Mouse (Mus musculus) erythroid progenitor cell, adult 5-6 weeks (primary cell): Measurements from ENCODE around the gene Stmnd1. TPM values are rescaled to one million over a fixed set of nuclear protein-coding genes. Genes with fewer than 3 reads are reported as not detected.
"Not testable (repeated sequence)": the region's sequence is repeated elsewhere in the genome, so short reads cannot be mapped to it uniquely, and the experiment has no call there.

Experiments used
- ATAC-seq: replicated peaks from 2 replicates; pipeline ENCODE4 v1.8.0; 2016; ENCODE audit warnings: moderate number of reproducible peaks, mild to moderate bottlenecking, moderate TSS enrichment, inconsistent platforms; ENCODE audit not compliant: poor library complexity, low FRiP score, severe bottlenecking
- total RNA-seq, 2 experiments: library from RNA; stranded (forward) in 1 of 2; stranded (reverse) in 1 of 2; fragments of 150-400 nt in 1 of 2; fragments of 186-747, 209-891 nt in 1 of 2; gene quantifications; 2 replicates each; pipeline versions ENCODE4 v1.2.3 to v1.2.4; 2015 to 2017; ENCODE audit warnings: low replicate concordance in 2 of 2

Stmnd1 gene
- total RNA-seq, 2 experiments from 2014 or later: not detected

DNA sequence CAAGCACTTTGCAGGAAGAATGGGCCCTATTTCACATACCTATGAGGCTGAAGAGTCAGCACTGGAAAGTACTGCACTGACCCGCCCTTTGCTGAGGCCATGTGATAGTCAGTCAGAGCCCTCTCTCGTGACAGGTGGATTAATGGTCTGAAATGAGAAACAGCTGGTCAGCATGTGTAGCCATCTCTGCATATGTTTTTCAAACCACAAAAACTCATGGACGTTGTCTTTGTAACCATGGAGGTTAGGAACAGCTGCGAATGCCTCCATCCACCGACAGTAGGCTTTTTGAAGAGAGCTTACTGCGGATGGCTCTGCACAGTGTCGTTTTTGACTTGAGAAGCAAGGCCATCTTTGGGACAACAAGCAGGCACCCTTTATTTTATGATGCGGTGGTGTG is 14.3 kb downstream of the Stmnd1 start:
- no peak for ATAC-seq

DNA sequence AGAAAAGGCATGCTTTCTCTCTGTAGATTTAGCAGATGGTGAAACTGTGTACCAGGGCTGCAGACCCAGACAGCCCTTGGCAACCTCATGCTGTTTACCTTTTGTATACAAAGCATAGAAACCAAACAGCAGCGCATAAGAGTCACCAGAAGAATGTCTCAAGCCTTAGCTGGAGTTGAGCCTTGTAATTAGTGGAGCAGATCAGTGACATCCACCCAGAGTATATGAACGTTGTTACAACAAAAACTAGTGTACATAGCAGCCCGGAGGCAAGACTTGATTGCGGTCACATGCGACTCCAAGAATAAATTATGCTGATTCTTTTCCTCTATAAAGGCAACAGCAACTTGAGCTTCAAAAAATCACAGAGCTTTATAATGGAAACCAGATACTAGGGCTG is 14.9 kb downstream of the Stmnd1 start:
- no peak for ATAC-seq

DNA sequence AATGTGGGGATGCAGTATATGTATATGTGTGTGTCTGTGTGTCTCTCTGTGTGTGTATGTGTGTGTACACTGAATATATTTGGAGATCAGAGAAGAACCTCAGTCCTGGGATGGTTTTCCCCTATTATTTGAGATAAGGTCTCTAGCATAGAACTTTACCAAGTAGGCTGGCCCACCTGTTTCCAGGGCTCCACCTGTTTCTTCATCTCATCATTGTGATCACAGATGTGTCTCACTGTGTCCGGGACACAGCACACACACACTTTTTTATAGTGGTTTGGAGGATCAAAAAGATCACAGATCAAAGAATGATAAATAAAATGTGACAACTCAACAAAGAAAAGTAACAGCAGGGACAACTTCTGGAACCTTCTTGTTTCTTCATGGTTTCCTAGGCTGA is 17.0 kb downstream of the Stmnd1 start:
- no peak for ATAC-seq

DNA sequence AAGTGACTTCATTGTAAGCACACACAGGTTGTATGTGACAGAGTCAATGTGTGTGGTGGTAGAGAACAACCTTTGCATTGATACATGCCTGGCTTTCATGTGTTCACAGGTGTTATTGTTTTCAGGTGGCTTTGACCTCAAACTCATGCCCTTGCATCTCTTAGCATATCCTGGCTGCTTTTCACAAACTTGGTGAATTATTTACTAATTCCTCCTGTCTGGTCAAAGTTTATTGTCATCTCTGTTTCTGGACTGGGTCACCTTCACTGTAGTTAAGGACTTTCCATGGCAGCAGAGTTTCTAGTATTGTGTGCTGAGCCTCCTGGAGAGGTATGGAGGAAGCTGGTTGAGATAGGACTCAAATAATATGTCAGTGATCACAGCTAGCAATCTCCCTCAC is 20.8 kb downstream of the Stmnd1 start:
- no peak for ATAC-seq

DNA sequence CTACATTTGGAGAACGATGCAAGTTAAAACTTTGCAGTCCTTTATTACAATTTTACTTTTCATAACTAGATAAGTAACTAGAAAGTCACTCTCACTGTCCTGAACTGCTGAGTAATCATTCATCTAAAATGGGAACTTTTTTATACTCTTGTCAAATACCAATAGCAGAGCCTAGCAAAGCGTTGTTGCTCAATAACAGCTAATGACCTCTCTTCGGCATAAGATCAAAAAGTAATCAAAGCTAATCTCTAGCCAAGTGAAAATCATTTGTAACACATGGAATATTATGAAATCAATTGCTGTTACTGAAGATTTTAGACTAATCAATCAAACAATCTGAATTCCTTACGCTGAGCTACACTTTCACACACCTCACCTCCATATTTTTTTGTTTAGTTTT is 24.2 kb downstream of the Stmnd1 start:
- no peak for ATAC-seq

GRCm38 (mm10) chr13:46310790-46311189 is 37.3 kb downstream of the Stmnd1 start:
- no peak for ATAC-seq

DNA sequence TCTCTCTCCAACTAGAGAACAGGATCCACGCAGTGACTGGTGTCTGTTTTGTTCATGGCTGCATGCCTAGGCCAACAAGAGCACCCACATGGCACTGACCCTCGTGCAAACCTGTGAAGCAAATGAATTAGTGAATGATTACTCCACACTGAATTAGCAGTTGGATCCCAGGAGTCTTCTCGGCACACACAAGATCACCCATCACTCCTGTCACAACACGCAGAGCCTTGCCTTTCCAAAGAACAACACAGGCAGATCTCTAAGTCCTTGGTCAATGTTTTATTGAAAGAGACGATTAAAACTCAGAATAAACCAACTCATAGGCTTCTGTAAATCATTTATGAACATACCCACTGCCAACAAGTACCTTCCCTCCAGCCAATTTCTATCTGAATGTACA is 39.7 kb downstream of the Stmnd1 start:
- ATAC-seq: no peak

GRCm38 (mm10) chr13:46315165-46315564 is 41.6 kb downstream of the Stmnd1 start:
- ATAC-seq: no peak

DNA sequence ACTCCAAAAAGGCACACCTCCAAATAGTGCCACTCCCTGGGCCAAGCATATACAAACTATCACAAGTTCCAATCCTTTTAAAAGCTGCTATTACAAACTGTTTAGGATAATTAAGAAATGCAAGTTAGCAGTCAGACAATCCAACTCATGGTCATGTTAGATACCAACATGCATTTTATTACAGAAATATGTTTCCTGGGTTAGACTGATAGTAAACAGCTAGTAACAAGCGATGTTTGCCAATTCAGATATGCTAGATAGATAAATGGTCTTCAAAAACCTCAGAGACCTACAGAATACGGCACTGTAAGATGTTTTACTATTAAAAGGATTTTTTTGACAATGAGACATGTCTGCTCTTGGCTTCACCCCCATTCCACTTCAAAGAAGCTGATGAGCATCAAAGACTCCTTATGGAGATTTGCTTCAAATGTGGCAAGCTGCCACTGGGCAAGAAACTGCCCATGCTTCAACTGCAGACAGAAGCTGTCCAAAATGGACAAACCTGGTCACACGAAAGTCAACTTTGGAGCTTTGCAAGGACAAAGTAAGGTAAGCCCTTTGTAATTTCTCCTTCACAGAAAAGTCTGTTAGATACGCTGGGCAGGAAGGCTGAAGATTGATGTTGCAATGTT is 52.9 kb downstream of the Stmnd1 start:
- ATAC-seq: no peak

DNA sequence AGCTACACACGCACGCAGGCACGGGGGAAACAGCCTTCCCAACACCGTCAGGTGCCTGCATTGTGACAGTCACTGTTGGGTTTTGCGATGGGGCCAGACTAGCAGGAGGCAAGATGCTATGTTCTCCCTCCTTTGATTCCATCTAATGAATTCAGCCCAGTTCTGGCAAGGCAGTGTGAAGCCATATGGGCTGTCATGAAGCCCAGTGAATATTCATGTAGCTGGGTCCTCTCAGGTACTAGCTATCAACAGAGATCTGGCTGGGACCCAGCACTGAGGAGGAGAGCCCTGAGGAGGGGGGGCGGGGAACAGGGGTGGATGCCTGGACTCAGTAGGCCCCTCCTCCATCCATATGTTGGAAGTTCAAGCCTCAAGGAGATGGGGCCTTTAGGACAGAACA is 61.5 kb downstream of the Stmnd1 start:
- no peak for ATAC-seq

DNA sequence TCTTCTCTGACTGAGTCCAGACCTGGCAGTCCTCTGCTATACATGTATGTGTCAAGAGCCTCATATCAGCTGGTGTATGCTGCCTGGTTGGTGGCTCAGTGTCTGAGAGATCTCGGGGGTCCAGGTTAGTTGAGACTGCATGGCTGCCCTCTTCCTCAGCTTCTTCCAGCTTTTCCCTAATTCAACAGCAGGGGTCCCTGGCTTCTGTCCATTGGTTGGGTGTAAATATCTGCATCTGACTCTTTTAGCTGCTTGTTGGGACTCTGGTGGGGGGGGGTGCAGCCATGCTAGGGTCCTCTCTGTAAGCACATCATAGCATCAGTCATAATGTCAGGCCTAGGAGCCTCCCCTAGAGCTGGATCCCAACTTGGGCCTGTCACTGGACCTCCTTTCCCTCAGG is 62.8 kb downstream of the Stmnd1 start:
- not testable (repeated sequence) for ATAC-seq

- no peak for ATAC-seq
Observed at GRCm38 (mm10) chr13:46337791-46338190, 64.3 kb downstream of the Stmnd1 start.

GRCm38 (mm10) chr13:46339954-46340353 is 66.4 kb downstream of the Stmnd1 start:
- ATAC-seq: no peak

DNA sequence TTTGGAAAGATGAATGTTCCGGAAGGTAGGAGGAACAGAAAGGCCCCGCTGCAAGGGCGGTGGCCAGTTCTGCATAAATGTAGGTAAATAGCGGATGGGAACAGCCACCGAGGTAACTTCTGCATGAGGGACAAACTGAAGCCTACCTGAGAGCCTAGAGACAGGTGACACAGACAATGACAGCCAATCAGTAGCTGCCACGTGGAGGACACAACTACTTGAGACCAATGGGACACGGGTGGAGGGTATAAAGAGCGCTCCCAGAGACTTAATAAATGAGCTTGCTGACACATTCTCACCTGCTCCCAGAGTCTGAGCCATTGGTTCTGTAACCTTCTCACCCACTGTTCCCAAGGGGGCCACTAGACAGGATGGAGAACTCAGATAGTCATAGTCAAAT is 67.1 kb downstream of the Stmnd1 start:
- no peak for ATAC-seq

DNA sequence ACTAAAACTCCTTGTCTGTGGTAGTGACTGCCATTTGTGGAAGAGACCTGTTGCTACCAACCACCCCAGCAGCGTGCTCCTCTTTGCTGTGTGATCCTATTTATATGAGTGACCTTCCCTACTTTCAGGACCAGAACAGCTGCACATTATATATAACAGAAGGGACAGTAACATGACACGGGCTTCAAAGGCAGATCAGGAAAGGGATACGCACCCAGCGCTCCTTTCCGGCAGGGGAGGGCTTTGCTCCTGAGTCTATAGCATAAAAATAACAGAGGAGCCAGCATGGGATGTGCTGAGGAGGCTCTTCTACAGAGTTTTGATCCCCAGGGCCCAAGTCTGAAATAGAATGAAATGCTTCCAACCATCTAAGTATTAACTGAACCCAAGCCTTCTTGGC is 67.9 kb downstream of the Stmnd1 start:
- ATAC-seq: no peak

DNA sequence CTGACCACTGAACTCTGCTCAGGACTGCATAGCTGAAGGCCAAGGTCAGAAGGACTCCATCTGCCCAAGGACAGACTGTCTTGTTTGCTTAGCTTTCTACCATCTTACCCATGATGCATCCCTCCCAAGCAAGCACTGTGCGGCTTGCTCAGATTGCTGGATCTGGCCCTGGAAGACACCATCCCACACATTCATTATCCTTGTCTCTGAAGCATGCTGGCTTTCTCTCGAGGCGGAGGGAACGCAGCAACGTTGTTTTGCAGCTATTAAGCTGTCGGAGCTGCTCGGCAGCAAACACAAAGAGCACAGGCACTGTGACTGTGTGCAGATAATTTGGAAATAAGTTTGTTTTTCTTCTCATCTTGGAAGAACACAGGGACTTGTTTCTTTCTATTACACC is 69.7 kb downstream of the Stmnd1 start:
- ATAC-seq: no peak

- no peak for ATAC-seq
Observed at GRCm38 (mm10) chr13:46346830-46347512, 73.5 kb downstream of the Stmnd1 start.

DNA sequence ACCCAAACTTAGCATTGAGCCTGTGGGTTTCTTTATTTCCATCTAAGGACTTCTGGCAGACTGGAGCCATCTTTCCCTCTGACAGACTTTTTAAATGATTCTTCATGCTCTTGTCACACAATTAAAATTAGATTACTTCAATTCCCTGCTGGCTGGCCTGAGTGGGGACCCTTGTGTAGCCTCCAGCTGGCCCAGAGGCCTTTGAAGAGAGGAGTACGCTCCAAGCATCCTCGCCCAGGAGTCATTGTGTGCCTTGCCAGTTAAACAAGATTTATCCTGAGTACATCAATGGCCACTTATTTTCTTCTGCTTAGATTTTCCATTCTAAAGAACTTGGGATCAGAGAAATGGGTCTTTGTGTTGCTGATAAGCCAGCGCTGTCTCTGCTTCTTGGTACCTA is 76.1 kb downstream of the Stmnd1 start:
- no peak for ATAC-seq
